Mouse (Mus musculus) lung, postnatal 4 days (tissue): ENCODE measurements around the gene Calca.
"Not testable (repeated sequence)": the region's sequence is repeated elsewhere in the genome, so short reads cannot be mapped to it uniquely, and the experiment has no call there.

Experiments
- DNase-seq, 2 experiments: peaks; one replicate each; pipeline ENCODE4 v3.0.0; 2021

Calca gene

DNA sequence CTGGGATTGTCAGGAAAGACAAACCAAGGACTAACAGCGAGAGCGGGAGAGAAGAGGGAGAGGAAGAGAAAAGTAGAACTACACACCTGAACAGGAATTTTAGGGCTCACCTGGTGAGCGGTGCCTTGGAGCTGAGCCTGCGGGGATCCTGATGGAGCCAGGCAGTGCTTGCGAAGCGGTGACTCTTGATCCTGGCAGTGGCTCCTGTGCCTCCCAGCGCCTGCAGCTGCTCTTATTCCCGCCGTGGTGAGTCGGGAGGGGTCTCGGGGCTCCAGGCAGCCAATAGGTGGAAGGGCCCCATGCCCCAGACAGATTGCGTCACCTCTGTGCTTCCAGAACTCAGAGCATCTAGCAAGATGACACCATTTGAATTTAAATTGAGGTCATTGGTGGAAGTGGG is at the start of gene Calca:
Gene Calca (minus strand): TSS at position 256 of the 400 bp plus-strand sequence.
- peak; percentile 4 to 23 for DNase-seq

DNA sequence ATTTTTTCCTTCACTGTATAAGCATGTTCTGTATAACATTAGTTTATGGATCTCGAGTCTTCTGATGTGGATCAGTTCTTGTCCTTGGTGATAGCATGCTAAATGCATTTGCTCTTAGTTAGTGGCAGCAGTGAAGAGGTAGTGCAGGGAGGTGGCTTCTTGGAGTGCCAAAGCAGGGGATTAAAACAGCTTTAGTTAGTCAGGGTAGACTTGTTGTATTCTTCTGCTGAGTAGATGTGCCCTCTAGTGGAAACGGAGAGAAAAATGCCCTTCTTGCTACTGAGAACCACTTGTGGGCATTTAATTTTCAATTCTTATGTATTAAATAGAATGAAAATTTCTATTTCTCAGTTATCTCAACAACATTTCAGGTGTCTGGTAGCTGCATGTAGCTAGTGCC is 36.5 kb upstream of the Calca start:
- no peak for DNase-seq

DNA sequence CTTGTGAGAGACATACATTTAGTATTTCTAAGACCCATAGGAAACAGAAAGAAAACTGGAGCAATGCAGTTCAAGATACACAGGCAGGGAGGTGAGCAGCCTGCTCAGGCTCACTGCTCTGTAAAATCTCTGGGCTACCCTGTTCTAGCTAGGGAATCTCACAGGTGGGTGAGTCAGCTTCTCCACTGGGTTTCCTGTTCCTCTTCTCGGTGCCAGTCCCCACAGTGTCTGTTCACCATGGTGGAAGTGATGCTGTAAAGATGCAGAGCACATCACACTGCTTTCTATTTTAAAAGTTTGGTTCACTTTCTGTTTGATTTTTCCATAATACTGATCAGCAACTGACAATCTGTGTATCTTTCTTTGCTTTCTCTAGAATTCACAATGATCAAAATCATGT is 35.2 kb upstream of the Calca start:
- no peak for DNase-seq

DNA sequence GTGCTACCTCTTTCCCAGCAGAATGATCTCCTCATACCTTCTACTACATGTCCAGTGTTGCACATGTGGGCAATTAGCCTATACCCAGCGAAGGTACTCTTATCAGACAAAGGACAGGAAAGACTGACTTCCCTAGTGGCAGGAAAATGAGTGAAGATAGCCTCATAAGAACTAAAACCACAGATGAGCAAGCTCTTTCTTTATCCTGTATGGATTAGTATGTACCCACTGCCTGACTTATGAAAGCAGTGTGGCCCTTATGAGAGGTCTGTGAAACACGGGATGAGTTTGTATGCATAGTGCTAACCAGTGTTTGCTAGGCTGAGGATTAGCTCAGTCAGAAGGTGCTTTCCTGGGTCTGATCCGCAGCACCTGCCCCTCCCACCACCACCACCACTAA is 13.6 kb upstream of the Calca start:
- no peak for DNase-seq

DNA sequence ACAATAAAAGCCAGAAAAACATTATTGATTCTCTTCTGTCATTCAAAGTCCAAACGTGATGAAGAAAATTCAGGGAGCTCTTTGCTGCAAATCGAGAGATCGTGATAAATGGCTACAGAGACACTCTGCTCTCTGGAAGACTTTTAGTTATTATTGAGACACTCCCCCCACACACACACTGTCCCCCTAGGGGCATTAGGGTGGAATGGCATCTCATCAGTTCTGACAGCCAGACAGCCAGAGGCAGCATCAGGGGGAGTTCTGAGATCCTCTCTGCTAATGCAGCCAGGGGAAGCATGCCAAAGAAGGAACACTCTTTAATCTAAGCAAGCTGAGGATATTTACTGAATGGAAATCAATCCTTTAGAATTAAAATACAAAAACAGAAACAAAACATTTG is 12.6 kb upstream of the Calca start:
- no peak for DNase-seq

DNA sequence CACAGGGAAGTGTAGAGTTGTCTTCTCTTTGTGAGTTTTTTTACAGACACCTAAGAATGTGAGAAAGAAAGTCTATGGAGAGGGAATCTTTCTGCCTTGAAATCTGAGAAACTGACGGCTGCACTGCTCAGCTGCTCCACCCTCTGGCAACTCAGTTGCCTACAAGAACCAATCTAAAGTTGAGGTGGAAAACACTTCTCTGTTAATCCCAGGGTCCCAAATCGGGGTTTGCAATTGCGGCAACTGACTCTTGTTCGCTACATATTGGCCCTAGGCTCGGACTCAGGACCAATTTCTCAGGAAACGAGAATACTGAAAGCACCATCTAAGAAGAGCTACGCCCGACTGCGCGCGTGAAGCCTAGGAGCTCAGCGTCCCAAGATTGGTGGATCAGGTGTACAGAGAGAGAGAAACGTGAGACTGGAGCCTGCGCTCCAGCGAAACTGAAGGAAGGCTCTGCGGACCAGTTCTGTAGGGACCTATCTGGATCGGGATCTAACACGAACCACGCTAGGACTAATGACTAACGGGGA is 522 bp downstream of the Calca start:
- DNase-seq, result peak in 1 of 2 experiments; percentile 36

DNA sequence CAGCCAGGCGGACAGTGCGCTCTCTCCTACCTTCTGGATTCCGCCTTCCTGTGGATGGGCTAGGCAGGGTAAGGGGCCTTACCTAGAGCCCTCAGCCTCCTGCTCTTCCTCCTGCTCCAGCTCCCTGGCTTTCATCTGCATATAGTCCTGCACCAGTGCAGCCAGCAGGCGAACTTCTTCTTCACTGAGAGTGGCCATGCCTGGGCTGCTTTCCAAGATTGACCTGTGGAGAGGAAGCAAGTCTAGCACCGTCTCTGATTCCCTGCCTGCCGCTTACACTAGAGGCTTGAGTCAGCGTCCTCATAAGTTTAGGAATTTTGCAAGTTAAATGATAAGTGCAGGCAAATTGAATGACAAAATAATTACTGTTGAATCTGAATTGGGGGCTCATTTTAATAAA is 1.8 kb downstream of the Calca start:
- DNase-seq, result no peak

DNA sequence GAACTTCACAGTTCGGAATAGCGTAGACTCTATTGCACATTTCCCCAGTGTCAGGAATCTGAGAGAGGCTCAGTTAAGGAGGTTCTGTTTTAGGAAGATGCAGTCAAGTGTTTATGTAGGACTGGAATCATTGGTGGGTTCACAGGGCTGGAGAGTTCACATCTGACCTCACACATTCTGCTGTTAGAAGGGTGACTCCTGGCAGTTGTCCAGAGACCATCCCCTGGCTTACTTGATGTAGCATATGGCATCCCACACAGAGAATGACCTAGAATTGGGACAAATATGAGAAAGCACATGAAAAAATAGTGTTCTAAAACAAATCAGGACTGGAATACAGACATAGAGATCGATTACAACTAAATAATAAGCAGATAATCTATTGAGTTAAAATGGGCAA is 10.2 kb downstream of the Calca start:
- DNase-seq, result no peak

DNA sequence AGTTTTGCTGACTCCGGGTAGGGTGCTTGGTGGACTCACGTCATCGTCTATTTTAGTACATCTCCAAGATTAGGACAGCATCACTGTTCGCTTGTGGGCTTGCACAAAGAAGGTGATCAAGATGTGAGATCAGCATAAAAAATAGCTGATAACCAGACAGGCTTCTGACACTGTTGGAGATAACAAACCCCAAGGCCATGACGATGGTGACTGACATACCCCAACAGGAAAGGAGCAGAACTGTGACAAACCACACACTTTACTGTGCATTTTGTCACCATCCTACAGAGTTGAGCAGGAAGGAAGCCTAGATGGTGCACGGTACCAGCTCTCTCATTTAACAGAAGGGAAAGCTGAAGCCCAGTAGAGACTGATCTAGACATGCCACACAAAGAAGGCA is 19.4 kb downstream of the Calca start:
- DNase-seq, result no peak

DNA sequence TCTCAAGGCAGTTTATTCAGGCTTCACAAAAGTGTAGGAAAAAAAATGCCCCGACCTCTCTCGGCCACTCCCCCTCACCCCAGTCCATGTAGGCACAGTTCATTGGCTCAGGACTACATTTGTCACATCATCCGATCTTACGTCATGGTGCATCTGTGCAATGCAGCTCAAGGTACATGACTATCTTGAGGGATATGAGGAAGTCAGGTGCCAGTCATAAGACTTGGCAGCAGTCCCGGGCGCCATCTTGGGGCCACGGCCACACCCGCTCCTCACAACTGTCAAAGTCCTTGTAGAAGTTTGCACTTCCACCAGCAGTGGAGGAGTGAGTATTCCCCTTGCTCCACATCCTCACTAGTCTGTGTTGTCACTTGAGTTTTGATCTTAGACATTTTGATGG is 41.8 kb downstream of the Calca start:
- not testable (repeated sequence) for DNase-seq

DNA sequence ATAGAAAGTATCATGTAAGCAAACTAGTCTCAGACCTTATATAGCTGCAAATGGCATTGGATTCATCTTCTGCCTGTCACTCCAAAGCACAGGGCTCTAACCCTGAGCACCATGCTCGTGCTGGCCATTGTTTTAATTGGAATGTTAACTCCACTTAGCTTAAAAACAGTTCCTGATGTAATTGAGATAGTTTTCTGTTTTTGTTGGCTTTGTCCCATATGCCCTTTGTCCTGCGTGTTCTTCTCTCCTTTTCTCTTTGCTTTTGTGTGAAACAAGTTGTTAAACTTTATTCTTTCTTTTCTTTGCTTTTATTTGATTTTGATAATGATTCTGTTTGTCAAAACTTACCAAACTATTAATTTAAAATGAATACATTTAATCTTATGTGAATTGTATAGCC is 53.7 kb downstream of the Calca start:
- DNase-seq, result no peak
